Mouse (Mus musculus): ENCODE measurements around the gene Hes3. TPM values are rescaled to one million over a fixed set of nuclear protein-coding genes. Genes with fewer than 3 reads are reported as not detected.
A peak's percentile ranks its signal among the peaks of the same experiment; 100 is the strongest.

Hes3 gene
- total RNA-seq, 2 experiments from 2014 or later: not detected

GRCm38 (mm10) chr4:152270599-152270998 lies 20.9 kb downstream of the Hes3 start:
- TF ChIP-seq CTCF (conservative IDR thresholded peaks at IDR 0.05): no peak
- DNase-seq (ENCODE audit: low spot score in 2 of 2): no peak
- no peak overlapping the region for H3K27ac ChIP-seq

GRCm38 (mm10) chr4:152269967-152270366 lies 21.5 kb downstream of the Hes3 start:
- H3K27ac ChIP-seq: no peak overlapping the region

More at GRCm38 (mm10) chr4:152270599-152270998, 20.9 kb downstream of the Hes3 start:
- no peak overlapping the region for H3K4me3 ChIP-seq

GRCm38 (mm10) chr4:152267748-152268369 lies 23.6 kb downstream of the Hes3 start:
- no peak for TF ChIP-seq CTCF (conservative IDR thresholded peaks at IDR 0.05)
- DNase-seq (ENCODE audit: low spot score in 2 of 2): no peak
- no peak overlapping the region for H3K4me3 ChIP-seq
- peak overlapping the region; percentile 65 for H3K27ac ChIP-seq

More at GRCm38 (mm10) chr4:152269967-152270366, 21.5 kb downstream of the Hes3 start:
- no peak for DNase-seq (ENCODE audit: low spot score in 2 of 2)
- no peak for TF ChIP-seq CTCF (conservative IDR thresholded peaks at IDR 0.05)
- H3K4me3 ChIP-seq: no peak overlapping the region

- peak overlapping the region; percentile 49 for H3K27ac ChIP-seq
- no peak overlapping the region for H3K4me3 ChIP-seq
- TF ChIP-seq CTCF (conservative IDR thresholded peaks at IDR 0.05): no peak
- peak; percentile 56 to 73 for DNase-seq (ENCODE audit: low spot score in 2 of 2)
Measured at GRCm38 (mm10) chr4:152266236-152266895, 25.1 kb downstream of the Hes3 start.

- no peak for DNase-seq (ENCODE audit: low spot score in 2 of 2)
- TF ChIP-seq CTCF (conservative IDR thresholded peaks at IDR 0.05): no peak
- peak overlapping the region; percentile 49 for H3K27ac ChIP-seq
- no peak overlapping the region for H3K4me3 ChIP-seq
Measured at GRCm38 (mm10) chr4:152265791-152266190, 25.7 kb downstream of the Hes3 start.

GRCm38 (mm10) chr4:152264867-152265568 lies 26.4 kb downstream of the Hes3 start:
- no peak for DNase-seq (ENCODE audit: low spot score in 2 of 2)
- peak overlapping the region; percentile 25; the same call in 1 of the 2 replicates for H3K27ac ChIP-seq
- TF ChIP-seq CTCF (conservative IDR thresholded peaks at IDR 0.05): peak; percentile 61
- H3K4me3 ChIP-seq: no peak overlapping the region

GRCm38 (mm10) chr4:152264177-152264530 lies 27.3 kb downstream of the Hes3 start:
- H3K4me3 ChIP-seq: no peak overlapping the region
- DNase-seq (ENCODE audit: low spot score in 2 of 2): no peak
- H3K27ac ChIP-seq: peak overlapping the region; percentile 25; the same call in 1 of the 2 replicates
- TF ChIP-seq CTCF (conservative IDR thresholded peaks at IDR 0.05): no peak

GRCm38 (mm10) chr4:152263512-152264176 lies 27.8 kb downstream of the Hes3 start:
- TF ChIP-seq CTCF (conservative IDR thresholded peaks at IDR 0.05): no peak
- DNase-seq (ENCODE audit: low spot score in 2 of 2): no peak
- no peak overlapping the region for H3K4me3 ChIP-seq
- peak overlapping the region; percentile 25; the same call in 1 of the 2 replicates for H3K27ac ChIP-seq

- no peak overlapping the region for H3K4me3 ChIP-seq
- no peak for TF ChIP-seq CTCF (conservative IDR thresholded peaks at IDR 0.05)
- no peak overlapping the region for H3K27ac ChIP-seq
- DNase-seq (ENCODE audit: low spot score in 2 of 2): no peak
Measured at GRCm38 (mm10) chr4:152263089-152263488, 28.4 kb downstream of the Hes3 start.

- no peak overlapping the region for H3K4me3 ChIP-seq
Measured at GRCm38 (mm10) chr4:152262187-152262586, 29.3 kb downstream of the Hes3 start.

GRCm38 (mm10) chr4:152260451-152260850 lies 31.0 kb downstream of the Hes3 start:
- TF ChIP-seq CTCF (conservative IDR thresholded peaks at IDR 0.05): no peak
- DNase-seq (ENCODE audit: low spot score in 2 of 2): no peak
- Histone ChIP-seq H3K27ac (no peak overlapping the region), H3K4me3 (no peak overlapping the region)

More at GRCm38 (mm10) chr4:152262187-152262586, 29.3 kb downstream of the Hes3 start:
- no peak for TF ChIP-seq CTCF (conservative IDR thresholded peaks at IDR 0.05)
- no peak overlapping the region for H3K27ac ChIP-seq
- no peak for DNase-seq (ENCODE audit: low spot score in 2 of 2)

- Histone ChIP-seq H3K4me3 (no peak overlapping the region), H3K27ac (no peak overlapping the region)
- peak; percentile 81 to 82 for DNase-seq (ENCODE audit: low spot score in 2 of 2)
- TF ChIP-seq CTCF (conservative IDR thresholded peaks at IDR 0.05): no peak
Measured at GRCm38 (mm10) chr4:152257070-152257469, 34.4 kb downstream of the Hes3 start.
